Mouse (Mus musculus) urinary bladder, postnatal 14 days (tissue): ENCODE results near the gene Ttc3.

ENCODE experiments used
- DNase-seq: peaks from one replicate; pipeline ENCODE4 v3.0.0; 2021; ENCODE audit warnings: low spot score

The Ttc3 gene

DNA sequence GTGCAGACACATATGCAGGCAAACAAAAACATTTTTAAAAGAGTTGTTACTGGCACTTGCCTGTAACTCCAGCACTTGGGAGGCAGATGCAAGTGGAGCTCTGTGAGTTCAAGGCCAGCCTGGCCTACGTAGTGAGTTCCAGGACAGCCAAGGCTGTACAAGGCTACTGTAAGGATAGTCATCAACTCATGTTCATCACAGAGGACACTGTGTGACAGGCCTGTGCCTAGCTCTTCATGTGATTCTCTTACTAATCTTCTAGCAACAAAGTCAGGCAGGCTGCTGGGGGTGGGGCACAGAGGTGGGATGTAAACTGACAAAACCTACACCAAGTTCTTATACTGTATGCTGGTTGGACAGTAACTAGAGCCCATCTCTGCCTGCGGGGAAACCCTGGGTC lies 136.7 kb downstream of the Ttc3 start:
- DNase-seq: no peak

DNA sequence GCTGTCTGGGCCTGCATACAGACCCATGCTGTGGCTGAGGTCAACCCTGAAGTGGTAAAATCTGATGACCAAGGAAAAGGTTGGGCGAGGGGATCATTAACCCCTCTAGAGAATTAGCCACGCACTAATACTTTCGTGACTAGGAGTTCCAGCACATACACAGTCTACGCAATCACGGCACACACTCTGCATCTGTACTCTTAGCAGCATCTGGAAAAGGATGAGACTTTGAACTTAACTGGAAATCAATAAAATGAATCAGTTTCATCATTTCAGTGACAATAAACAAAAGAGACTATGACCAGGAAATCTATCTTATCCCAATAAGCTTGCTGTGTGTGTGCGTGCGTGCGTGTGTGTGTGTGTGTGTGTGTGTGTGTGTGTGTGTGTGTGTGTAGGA lies 138.4 kb downstream of the Ttc3 start:
- no peak for DNase-seq

DNA sequence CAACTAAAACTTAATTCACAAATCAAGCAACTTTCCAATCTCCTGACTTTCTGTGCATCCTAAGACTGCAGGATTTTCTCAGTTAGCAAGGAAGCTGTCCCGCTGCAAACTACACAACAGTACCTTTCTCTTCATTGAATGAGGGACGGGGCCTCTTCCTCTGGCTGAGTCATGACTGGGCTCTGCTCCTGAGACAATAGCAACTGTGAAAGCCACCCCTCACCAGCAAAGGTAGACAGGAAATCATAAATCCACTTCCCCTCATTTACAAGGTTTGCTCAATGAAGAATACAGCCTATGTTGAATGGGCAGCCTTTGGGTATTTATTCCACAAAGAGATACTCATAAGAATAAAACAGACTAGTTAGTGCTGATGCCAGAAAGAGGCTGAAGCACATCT lies 139.6 kb downstream of the Ttc3 start:
- no peak for DNase-seq

DNA sequence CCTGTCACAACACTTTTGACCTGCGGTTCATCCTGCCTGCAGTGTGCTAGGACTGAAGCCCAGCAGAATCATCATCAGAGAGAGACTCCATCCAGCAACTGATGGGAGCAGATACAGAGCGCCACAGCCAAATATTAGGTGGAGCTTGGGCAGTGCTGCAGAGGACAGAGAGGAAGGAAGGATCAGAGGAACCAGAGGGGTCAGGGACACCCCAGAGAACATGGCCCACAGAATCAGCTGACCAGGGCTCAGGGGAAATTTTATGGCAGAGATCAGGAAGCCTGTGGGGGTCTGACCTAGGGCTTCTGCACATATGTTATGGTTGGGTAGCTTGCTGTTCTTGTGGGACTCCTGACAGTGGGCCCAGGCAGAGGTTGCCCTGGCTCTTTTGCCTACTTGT lies 147.2 kb downstream of the Ttc3 start:
- no peak for DNase-seq
